ENCODE assay signal across 9 mouse cellular contexts in genomic region chr3:17870895-17871482, GRCm38 (mm10).
DNase-seq lines count a peak whose midpoint lies in the region; ATAC-seq lines count a peak whose summit lies in the region.
"Had no signal": no experiment of that assay in that cellular context is flagged by ENCODE, and none has a peak within 500 bp of the region (broad histone marks: within the 10 kb centered on the region; RNA-seq: fewer than 3 reads in every experiment).

No protein-coding gene starts in this region.

- no peak overlapping the region for H3K4me3 ChIP-seq in heart, embryonic 11.5 days (ENCODE audit: low read depth, low read length)
- H3K4me3 ChIP-seq in hindbrain, embryonic 14.5 days (replicated peaks; ENCODE audit: low read length), result no peak overlapping the region

- no peaks in the 10 kb centered on the region for H3K36me3 ChIP-seq in heart, embryonic 11.5 days (ENCODE audit: control insufficient read depth, insufficient read depth, low read length)
- H3K36me3 ChIP-seq in hindbrain, embryonic 14.5 days (replicated peaks; ENCODE audit: control insufficient read depth, insufficient read depth), result no peaks in the 10 kb centered on the region
- H3K36me3 ChIP-seq: G1E had no signal

- no peak overlapping the region for H3K27ac ChIP-seq in heart, embryonic 11.5 days (ENCODE audit: low read depth, low read length)
- no peak overlapping the region for H3K27ac ChIP-seq in hindbrain, embryonic 14.5 days

- H3K4me2 ChIP-seq in heart, embryonic 11.5 days, result no peak overlapping the region
- H3K4me2 ChIP-seq in hindbrain, embryonic 14.5 days (replicated peaks), result no peak overlapping the region

- H3K9ac ChIP-seq in heart, embryonic 11.5 days (ENCODE audit: low read depth, low read length), result no peak overlapping the region
- H3K9ac ChIP-seq in hindbrain, embryonic 14.5 days, result no peak overlapping the region

- WGBS in heart, embryonic 11.5 days (ENCODE audit: insufficient replicate concordance), result 46% methylated on average over 4 of the region's 4 CpGs
- WGBS in hindbrain, embryonic 14.5 days, result 58% methylated on average over 4 of the region's 4 CpGs

- ATAC-seq in heart, embryonic 11.5 days (replicated peaks; ENCODE audit: insufficient number of reproducible peaks, low FRiP score, low TSS enrichment), result no peak
- peak; percentile 91 for ATAC-seq in hindbrain, embryonic 14.5 days (ENCODE audit: low FRiP score)

- no peaks in the 10 kb centered on the region for H3K9me3 ChIP-seq in heart, embryonic 11.5 days (replicated peaks; ENCODE audit: control insufficient read depth, low read length)
- no peaks in the 10 kb centered on the region for H3K9me3 ChIP-seq in hindbrain, embryonic 14.5 days (ENCODE audit: control insufficient read depth, low read length)
- H3K9me3 ChIP-seq: G1E had no signal

- intact Hi-C loops in heart, postnatal 10 days (cut with DNase I), result no loop called here

- H3K4me1 ChIP-seq in heart, embryonic 11.5 days (ENCODE audit: control insufficient read depth, insufficient read depth, low read length), result no peaks in the 10 kb centered on the region
- H3K4me1 ChIP-seq in hindbrain, embryonic 14.5 days (replicated peaks; ENCODE audit: control insufficient read depth, insufficient read depth, low read length), result no peaks in the 10 kb centered on the region

- H3K27me3 ChIP-seq in heart, embryonic 11.5 days (ENCODE audit: control insufficient read depth, insufficient read depth, low read length), result no peaks in the 10 kb centered on the region
- H3K27me3 ChIP-seq in hindbrain, embryonic 14.5 days (ENCODE audit: control insufficient read depth, insufficient read depth, low read length), result no peaks in the 10 kb centered on the region

- DNase-seq in heart, postnatal 10 days, result peak; percentile 1 to 7
- DNase-seq in urinary bladder, postnatal 14 days (ENCODE audit: low spot score), result peak; percentile 3
- DNase-seq in urinary bladder, postnatal 36 days (ENCODE audit: low spot score in 2 of 2), result no peak
- DNase-seq in hindbrain, embryonic 14.5 days (ENCODE audit: low spot score), result peak; percentile 72
- peak; percentile 56 for DNase-seq in retina, postnatal 1 day
- DNase-seq in B cell, adult 2 months, result no peak
- DNase-seq in gastrocnemius, postnatal 4 days (ENCODE audit: low spot score in 2 of 2), result no peak

Comparison
In these comparisons a context has a peak if more than half of its experiments do, and no peak if none do; other contexts are left out.
1. DNase-seq: peak in heart, postnatal 10 days (2 of 2), urinary bladder, postnatal 14 days (single experiment), hindbrain, embryonic 14.5 days (single experiment) and retina, postnatal 1 day (single experiment); none in urinary bladder, postnatal 36 days (0 of 2), B cell, adult 2 months (0 of 2) and gastrocnemius, postnatal 4 days (0 of 2).